Mouse (Mus musculus): Measurements from ENCODE around the gene Vps37b. TPM values are rescaled to one million over a fixed set of nuclear protein-coding genes. Genes with fewer than 3 reads are reported as not detected.

The Vps37b gene
- total RNA-seq, 2 experiments from 2014 or later, result 41.2 to 47.2 TPM

Small RNA genes lying within 50 kb of the gene (microRNA-seq; reads per million reads assigned to microRNA genes)
- 2.0 to 4.0 reads per million in 2 experiments for gene Mir7032

Other genes with a start within 250 kb of the Vps37b start
- under 1 TPM in 1 of 2 experiments, not detected in 1; 0.12 TPM for gene Hcar2, start 166.8 kb downstream of the Vps37b start, total RNA-seq (2021)
- gene Hcar1, start 152.2 kb downstream of the Vps37b start, total RNA-seq (2021), result under 1 TPM; 0.61 to 0.74 TPM
- 10 to 100 TPM; 60.5 to 62.0 TPM for gene Denr, start 125.1 kb downstream of the Vps37b start, total RNA-seq (2021)
- 1 to 10 TPM in 1 of 2 experiments, under 1 TPM in 1; 0.54 to 1.4 TPM for gene Gm43518, start 104.9 kb downstream of the Vps37b start, total RNA-seq (2021)
- gene Ccdc62, start 101.6 kb downstream of the Vps37b start, total RNA-seq (2021), result 1 to 10 TPM; 3.5 to 4.3 TPM
- 10 to 100 TPM; 48.8 to 51.3 TPM for gene Hip1r, start 58.6 kb downstream of the Vps37b start, total RNA-seq (2021)
- gene Abcb9, start 63.5 kb upstream of the Vps37b start, total RNA-seq (2021), result 10 to 100 TPM; 29.3 to 33.8 TPM
- gene Ogfod2, start 80.0 kb upstream of the Vps37b start, total RNA-seq (2021), result 10 to 100 TPM; 33.9 to 35.0 TPM
- 10 to 100 TPM; 44.9 to 45.8 TPM for gene Arl6ip4, start 83.8 kb upstream of the Vps37b start, total RNA-seq (2021)
- 100 to 1,000 TPM; 255 to 312 TPM for gene Pitpnm2, start 217.5 kb upstream of the Vps37b start, total RNA-seq (2021)